Mouse (Mus musculus) C2C12 (cell line): ENCODE data around the gene Ntn5.

Experiments used
- CTCF ChIP-seq: IDR thresholded peaks from one replicate; pipeline ENCODE4 v1.5.1; 2011; ENCODE audit not compliant: control insufficient read depth, insufficient read depth, insufficient read length
- USF1 ChIP-seq: IDR thresholded peaks from one replicate; pipeline ENCODE4 v1.6.1; 2011; ENCODE audit warnings: low read depth, mild to moderate bottlenecking, control low read depth, moderate library complexity

DNA sequence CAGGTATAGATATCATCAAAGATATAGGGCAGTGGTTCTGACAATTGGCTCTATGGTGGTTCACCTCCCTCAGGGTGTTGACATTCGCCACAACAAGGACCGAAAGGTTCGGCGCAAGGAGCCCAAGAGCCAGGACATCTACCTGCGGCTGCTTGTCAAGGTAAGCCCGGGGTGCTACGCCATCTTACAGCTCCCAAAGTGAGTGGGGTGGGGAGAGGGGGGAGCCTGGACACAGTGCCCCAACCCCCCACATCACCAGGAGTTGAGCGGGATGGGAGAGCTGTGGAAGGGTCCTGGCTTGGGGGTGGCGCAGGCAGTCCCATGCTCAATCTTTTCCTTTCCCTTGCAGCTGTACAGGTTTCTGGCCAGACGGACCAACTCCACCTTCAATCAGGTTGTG is 35.4 kb downstream of the Ntn5 start:
- TF ChIP-seq CTCF (no peak), USF1 (no peak)
